Mouse (Mus musculus) MEL (cell line): ENCODE results near the gene Gm45716. TPM values are rescaled to one million over a fixed set of nuclear protein-coding genes. Genes with fewer than 3 reads are reported as not detected.

Experiments used
- DNase-seq: peaks from one replicate; pipeline ENCODE4 v3.0.0; 2011; ENCODE audit warnings: low read depth, low spot score
- H3K27ac ChIP-seq: 2 replicates; pipeline ENCODE4 v1.5.1; 2012; ENCODE audit warnings: low read depth, mild to moderate bottlenecking, control low read depth, low read length, moderate library complexity; ENCODE audit not compliant: control insufficient read depth
- H3K27me3 ChIP-seq, 2 experiments: fragments of 150-350 bp in 1 of 2; sonication (generic) in 1 of 2; 2 replicates each; pipeline ENCODE4 v1.6.1; 2012; ENCODE audit warnings: low read length in 2 of 2, mild to moderate bottlenecking in 2 of 2, improper control_type of control experiment in 1 of 2, moderate library complexity in 1 of 2; ENCODE audit not compliant: insufficient read depth in 2 of 2, control insufficient read depth in 1 of 2
- H3K36me3 ChIP-seq, 2 experiments: 2 replicates each; pipeline ENCODE4 v1.6.1; 2012 to 2014; ENCODE audit warnings: low read length in 2 of 2, improper control_type of control experiment in 1 of 2, inconsistent platforms in 1 of 2, mild to moderate bottlenecking in 1 of 2; ENCODE audit not compliant: insufficient read depth in 2 of 2, control insufficient read depth in 1 of 2
- H3K4me1 ChIP-seq, 2 experiments: fragments of 150-350 bp in 1 of 2; sonication (generic) in 1 of 2; 2 replicates each; pipeline ENCODE4 v1.6.1; 2012; ENCODE audit warnings: low read length in 2 of 2, improper control_type of control experiment in 1 of 2, mild to moderate bottlenecking in 1 of 2; ENCODE audit not compliant: insufficient read depth in 2 of 2, control insufficient read depth in 1 of 2
- H3K4me3 ChIP-seq, 2 experiments: fragments of 150-350 bp in 1 of 2; sonication (generic) in 1 of 2; 2 replicates each; pipeline ENCODE4 v1.5.1; 2012; ENCODE audit warnings: low read depth in 2 of 2, low read length in 2 of 2, mild to moderate bottlenecking in 2 of 2, moderate library complexity in 2 of 2, control low read depth in 1 of 2, improper control_type of control experiment in 1 of 2; ENCODE audit not compliant: control insufficient read depth in 1 of 2, insufficient read depth in 1 of 2
- H3K79me2 ChIP-seq: 2 replicates; pipeline ENCODE4 v1.6.1; 2012; ENCODE audit warnings: mild to moderate bottlenecking, low read length, moderate library complexity; ENCODE audit not compliant: control insufficient read depth, poor library complexity, insufficient read depth
- H3K9ac ChIP-seq: 2 replicates; pipeline ENCODE4 v1.6.1; 2012; ENCODE audit warnings: low read depth, mild to moderate bottlenecking, control low read depth, low read length, moderate library complexity; ENCODE audit not compliant: control insufficient read depth, poor library complexity, severe bottlenecking
- H3K9me3 ChIP-seq: fragments of 150-350 bp; sonication (generic); replicated peaks from 2 replicates; pipeline ENCODE4 v1.6.1; 2012; ENCODE audit warnings: mild to moderate bottlenecking, low read length, improper control_type of control experiment, moderate library complexity; ENCODE audit not compliant: insufficient read depth
- BHLHE40 ChIP-seq: IDR thresholded peaks from 2 replicates; pipeline ENCODE4 v1.6.1; 2012; ENCODE audit warnings: low read depth, mild to moderate bottlenecking, inconsistent platforms, low read length, improper control_type of control experiment, borderline replicate concordance
- CHD1 ChIP-seq: IDR thresholded peaks from 2 replicates; pipeline ENCODE4 v1.6.1; 2012; ENCODE audit warnings: low read depth, mild to moderate bottlenecking, inconsistent platforms, low read length, improper control_type of control experiment
- CHD2 ChIP-seq: IDR thresholded peaks from 2 replicates; pipeline ENCODE4 v1.6.1; 2011; ENCODE audit warnings: low read length, improper control_type of control experiment
- CTCF ChIP-seq, 3 experiments: IDR thresholded peaks in 2 of 3; conservative IDR thresholded peaks in 1 of 3; 2 replicates each; pipeline ENCODE4 v1.5.1; 2011 to 2012; ENCODE audit warnings: low read length in 3 of 3, low read depth in 2 of 3, mild to moderate bottlenecking in 2 of 3, improper control_type of control experiment in 1 of 3, inconsistent platforms in 1 of 3, mixed read lengths in 1 of 3, moderate library complexity in 1 of 3; ENCODE audit not compliant: control insufficient read depth in 1 of 3, insufficient read depth in 1 of 3, poor library complexity in 1 of 3, severe bottlenecking in 1 of 3
- GABPA ChIP-seq: IDR thresholded peaks from 2 replicates; pipeline ENCODE4 v1.6.1; 2012; ENCODE audit warnings: low read depth, mild to moderate bottlenecking, inconsistent platforms, low read length, improper control_type of control experiment, moderate library complexity
- JUND ChIP-seq: IDR thresholded peaks from 2 replicates; pipeline ENCODE4 v1.6.1; 2011; ENCODE audit warnings: low read depth, mild to moderate bottlenecking, improper control_type of control experiment, low read length
- MAFK ChIP-seq: IDR thresholded peaks from 2 replicates; pipeline ENCODE4 v1.6.1; 2011; ENCODE audit warnings: low read depth, mild to moderate bottlenecking, low read length, improper control_type of control experiment, borderline replicate concordance
- MAX ChIP-seq: IDR thresholded peaks from 2 replicates; pipeline ENCODE4 v1.6.1; 2011; ENCODE audit warnings: low read length, improper control_type of control experiment
- MXI1 ChIP-seq: IDR thresholded peaks from 2 replicates; pipeline ENCODE4 v1.6.1; 2011; ENCODE audit warnings: mild to moderate bottlenecking, low read depth, low read length, improper control_type of control experiment
- NELFE ChIP-seq: IDR thresholded peaks from 2 replicates; pipeline ENCODE4 v1.6.1; 2011; ENCODE audit warnings: low read depth, low read length, improper control_type of control experiment
- NRF1 ChIP-seq: IDR thresholded peaks from 2 replicates; pipeline ENCODE4 v1.6.1; 2014; ENCODE audit warnings: low read depth, mild to moderate bottlenecking, inconsistent platforms, low read length, improper control_type of control experiment, moderate library complexity; ENCODE audit not compliant: poor library complexity, insufficient read depth, severe bottlenecking
- POLR2A ChIP-seq, 2 experiments: IDR thresholded peaks; 2 replicates each; pipeline ENCODE4 v1.6.1; 2011 to 2012; ENCODE audit warnings: low read length in 2 of 2, mild to moderate bottlenecking in 2 of 2, control low read depth in 1 of 2, improper control_type of control experiment in 1 of 2, low read depth in 1 of 2, moderate library complexity in 1 of 2; ENCODE audit not compliant: control insufficient read depth in 1 of 2, insufficient read depth in 1 of 2, poor library complexity in 1 of 2
- POLR2AphosphoS5 ChIP-seq: IDR thresholded peaks from 2 replicates; pipeline ENCODE4 v1.6.1; 2012; ENCODE audit warnings: low read depth, borderline replicate concordance, mild to moderate bottlenecking, inconsistent platforms, low read length, moderate library complexity, mixed read lengths
- RAD21 ChIP-seq: IDR thresholded peaks from 2 replicates; pipeline ENCODE4 v1.6.1; 2011; ENCODE audit warnings: mild to moderate bottlenecking, low read depth, low read length, improper control_type of control experiment
- RCOR1 ChIP-seq: IDR thresholded peaks from 2 replicates; pipeline ENCODE4 v1.6.1; 2012; ENCODE audit warnings: low read depth, mild to moderate bottlenecking, inconsistent platforms, low read length, improper control_type of control experiment
- SMC3 ChIP-seq: IDR thresholded peaks from 2 replicates; pipeline ENCODE4 v1.6.1; 2011; ENCODE audit warnings: low read depth, low read length, improper control_type of control experiment
- TBP ChIP-seq: IDR thresholded peaks from 2 replicates; pipeline ENCODE4 v1.8.0; 2011; ENCODE audit warnings: low read depth, low read length, improper control_type of control experiment
- USF2 ChIP-seq, 2 experiments: IDR thresholded peaks; 2 replicates each; pipeline ENCODE4 v1.6.1; 2011 to 2012; ENCODE audit warnings: improper control_type of control experiment in 2 of 2, low read length in 2 of 2, borderline replicate concordance in 1 of 2, inconsistent platforms in 1 of 2, low read depth in 1 of 2, mild to moderate bottlenecking in 1 of 2; ENCODE audit not compliant: insufficient read depth in 1 of 2
- ZKSCAN1 ChIP-seq: IDR thresholded peaks from 2 replicates; pipeline ENCODE4 v1.6.1; 2012; ENCODE audit warnings: low read depth, mild to moderate bottlenecking, inconsistent platforms, low read length, improper control_type of control experiment, moderate library complexity
- polyA plus RNA-seq, 2 experiments: library from polyadenylated mRNA; stranded (reverse) in 1 of 2; unstranded in 1 of 2; fragments of >175 nt in 1 of 2; fragments of >200 nt in 1 of 2; gene quantifications; 2 replicates each; pipeline versions ENCODE4 v1.2.1 to v1.2.4; 2012; ENCODE audit warnings: low replicate concordance in 2 of 2, low read depth in 1 of 2; ENCODE audit not compliant: insufficient read length in 2 of 2, insufficient read depth in 1 of 2, missing spikeins in 1 of 2
- total RNA-seq: library from RNA; depleted of rRNA; stranded (reverse); fragments of 300-350 nt; gene quantifications from 2 replicates; pipeline ENCODE4 v1.2.3, GENCODE M21; 2012

Gm45716 gene
- total and polyA plus RNA-seq, 3 experiments: 2.9 to 4.1 TPM; not detected in 1

DNA sequence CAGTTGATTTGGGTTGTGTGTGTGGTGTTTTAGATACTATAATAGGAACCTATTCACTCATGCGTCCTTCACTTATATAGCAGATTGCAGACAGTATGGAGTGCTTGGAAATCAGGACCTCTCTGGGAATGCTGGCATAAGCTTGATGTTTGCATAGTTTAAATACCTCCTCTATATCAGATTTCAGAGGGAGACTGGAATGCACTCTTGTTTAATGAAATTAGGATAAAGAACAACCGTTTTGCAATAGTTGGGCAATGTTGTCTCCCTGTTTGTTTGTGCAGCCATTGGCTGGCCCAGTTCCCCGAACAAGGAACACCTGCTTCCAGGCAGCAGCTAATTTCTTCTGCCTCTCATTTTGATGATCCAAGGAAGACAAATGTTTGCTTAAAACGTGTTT, 71.6 kb downstream of the Gm45716 start:
- TF ChIP-seq NRF1: no peak
- H3K9me3 ChIP-seq: no peaks in the 10 kb centered on the region
- no peak overlapping the region for H3K9ac ChIP-seq
- no peak overlapping the region for H3K4me3 ChIP-seq
- no peaks in the 10 kb centered on the region for H3K27me3 ChIP-seq
- no peak overlapping the region for H3K27ac ChIP-seq
- H3K4me1 ChIP-seq: peaks cover 8 to 21% of the 10 kb centered on the region in 2 experiments
- no peak for DNase-seq
- H3K79me2 ChIP-seq: no peaks in the 10 kb centered on the region
- H3K36me3 ChIP-seq: peaks cover 0 to 20% of the 10 kb centered on the region in 2 experiments; a peak in 2 of 4 replicates

DNA sequence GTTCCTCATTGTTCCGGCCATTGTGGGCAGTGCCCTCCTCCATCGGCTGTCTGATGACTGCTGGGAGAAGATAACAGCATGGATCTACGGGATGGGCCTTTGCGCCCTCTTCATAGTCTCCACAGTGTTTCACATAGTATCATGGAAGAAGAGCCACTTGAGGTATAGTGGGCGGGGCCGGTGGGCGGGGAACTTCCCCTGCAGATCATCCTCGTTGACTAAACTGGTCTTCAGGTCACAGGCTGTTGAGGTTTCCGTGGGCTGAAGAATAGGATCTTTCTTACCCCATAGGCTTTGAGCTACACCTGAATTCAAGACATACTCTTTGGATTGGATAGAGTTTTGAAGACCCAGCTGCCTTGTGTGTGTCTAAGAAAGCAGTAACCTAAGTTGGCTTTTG, 72.3 kb downstream of the Gm45716 start:
- DNase-seq: no peak
- no peak overlapping the region for H3K9ac ChIP-seq
- peaks cover 0 to 20% of the 10 kb centered on the region in 2 experiments; a peak in 2 of 4 replicates for H3K36me3 ChIP-seq
- no peak overlapping the region for H3K27ac ChIP-seq
- no peaks in the 10 kb centered on the region for H3K9me3 ChIP-seq
- H3K4me3 ChIP-seq: no peak overlapping the region
- no peaks in the 10 kb centered on the region for H3K79me2 ChIP-seq
- TF ChIP-seq CHD1 (no peak), MAX (no peak), POLR2AphosphoS5 (no peak), TBP (no peak), GABPA (no peak), CTCF (IDR thresholded peaks at IDR 0.05 in 2 of 3, conservative IDR thresholded peaks at IDR 0.05 in 1 of 3; ENCODE audit: control insufficient read depth in 1 of 3, insufficient read depth in 1 of 3, low read depth in 2 of 3, low read length in 3 of 3, poor library complexity in 1 of 3, severe bottlenecking in 1 of 3) (no peak)
- TF ChIP-seq, all 39 proteins: peak for 0
- H3K4me1 ChIP-seq: peaks cover 8 to 21% of the 10 kb centered on the region in 2 experiments
- H3K27me3 ChIP-seq: no peaks in the 10 kb centered on the region

DNA sequence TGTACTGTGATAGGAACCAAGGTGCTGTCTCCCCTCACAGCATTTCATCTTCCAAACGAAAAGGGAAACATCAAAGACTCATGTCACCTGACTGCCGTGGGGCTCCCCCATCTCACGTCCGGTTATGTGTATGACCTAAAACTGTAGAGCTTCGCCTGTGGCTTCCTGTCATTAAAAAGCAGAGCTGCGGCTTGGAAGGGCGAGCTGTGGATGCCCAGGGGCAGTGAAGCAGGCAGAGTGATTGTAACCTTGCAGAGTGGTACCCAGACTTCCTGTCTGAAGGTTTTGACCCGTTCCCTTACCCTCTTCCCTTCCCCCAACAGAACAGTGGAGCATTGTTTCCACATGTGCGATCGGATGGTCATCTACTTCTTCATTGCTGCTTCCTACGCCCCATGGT, 76.7 kb downstream of the Gm45716 start:
- Histone ChIP-seq H3K4me3 (no peak overlapping the region), H3K9ac (no peak overlapping the region), H3K36me3 (no peaks in the 10 kb centered on the region), H3K27me3 (no peaks in the 10 kb centered on the region), H3K27ac (no peak overlapping the region), H3K79me2 (no peaks in the 10 kb centered on the region), H3K9me3 (no peaks in the 10 kb centered on the region), H3K4me1 (no peaks in the 10 kb centered on the region)
- no peak for TF ChIP-seq NELFE
- TF ChIP-seq USF2 (IDR thresholded peaks at IDR 0.05; ENCODE audit: borderline replicate concordance in 1 of 2, insufficient read depth in 1 of 2, low read depth in 1 of 2, low read length in 2 of 2): no peak
- TF ChIP-seq MAFK: no peak
- no peak for TF ChIP-seq POLR2A (IDR thresholded peaks at IDR 0.05; ENCODE audit: control insufficient read depth in 1 of 2, insufficient read depth in 1 of 2, low read depth in 1 of 2, low read length in 2 of 2, poor library complexity in 1 of 2)
- no peak for TF ChIP-seq RCOR1
- no peak for TF ChIP-seq RAD21
- no peak for TF ChIP-seq NRF1
- no peak for TF ChIP-seq JUND
- no peak for TF ChIP-seq SMC3
- TF ChIP-seq MAX: no peak
- no peak for TF ChIP-seq CHD2
- no peak for TF ChIP-seq MXI1
- TF ChIP-seq ZKSCAN1: no peak
- TF ChIP-seq CTCF (IDR thresholded peaks at IDR 0.05 in 2 of 3, conservative IDR thresholded peaks at IDR 0.05 in 1 of 3; ENCODE audit: control insufficient read depth in 1 of 3, insufficient read depth in 1 of 3, low read depth in 2 of 3, low read length in 3 of 3, poor library complexity in 1 of 3, severe bottlenecking in 1 of 3): no peak
- no peak for TF ChIP-seq BHLHE40
- no peak for TF ChIP-seq TBP
- DNase-seq: no peak
